Mouse (Mus musculus): ENCODE data around the gene Proser3. TPM values are rescaled to one million over a fixed set of nuclear protein-coding genes. Genes with fewer than 3 reads are reported as not detected.

Gene Proser3
- total and polyA plus RNA-seq, 2 experiments from 2014 or later = 3.3 to 15.2 TPM

DNA sequence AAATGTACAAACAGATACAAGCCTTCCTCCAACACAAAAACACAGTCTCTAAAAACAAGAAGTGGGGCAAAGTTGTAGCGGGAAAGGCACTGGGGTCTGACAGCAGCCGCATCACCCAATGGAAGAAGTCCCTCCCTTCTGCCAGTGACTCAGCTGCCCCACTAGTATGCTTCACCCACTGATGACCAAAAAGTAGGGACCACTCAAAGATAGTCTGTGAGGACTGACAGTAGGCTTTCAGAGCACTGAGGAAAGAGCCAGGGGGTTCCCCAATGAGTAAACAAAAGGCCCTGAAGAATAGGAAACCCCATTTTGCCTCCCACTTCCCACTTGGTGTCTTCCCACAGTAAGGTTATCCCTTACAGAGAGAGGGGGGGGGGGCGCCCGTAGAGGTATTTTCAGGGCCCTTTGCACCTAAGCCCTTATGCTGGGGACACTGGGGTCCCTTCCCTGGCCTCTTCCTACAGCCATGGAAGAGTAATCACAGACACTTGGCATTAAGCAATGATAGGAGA lies 42.5 kb upstream of the Proser3 start:
- Histone ChIP-seq H3K4me1 (ENCODE audit: insufficient read depth, low read length) (no peaks in the 10 kb centered on the region), H3K4me3 (ENCODE audit: low read depth, low read length) (no peak overlapping the region), H3K4me2 (ENCODE audit: low read depth, low read length, poor library complexity, severe bottlenecking) (no peak overlapping the region), H3K27me3 (ENCODE audit: insufficient read depth, low read length) (no peaks in the 10 kb centered on the region), H3K27ac (ENCODE audit: low read depth, low read length) (no peak overlapping the region), H3K36me3 (ENCODE audit: insufficient read depth, low read length) (no peaks in the 10 kb centered on the region), H3K9me3 (ENCODE audit: low read length) (no peaks in the 10 kb centered on the region), H3K9ac (replicated peaks; ENCODE audit: low read length, poor library complexity, severe bottlenecking) (no peak overlapping the region)
- no peak for DNase-seq (ENCODE audit: low spot score)
- 72% methylated on average over 3 of the region's 4 CpGs for WGBS
- no peak for TF ChIP-seq CTCF (IDR thresholded peaks at IDR 0.05)
- no peak for ATAC-seq (ENCODE audit: low FRiP score)

DNA sequence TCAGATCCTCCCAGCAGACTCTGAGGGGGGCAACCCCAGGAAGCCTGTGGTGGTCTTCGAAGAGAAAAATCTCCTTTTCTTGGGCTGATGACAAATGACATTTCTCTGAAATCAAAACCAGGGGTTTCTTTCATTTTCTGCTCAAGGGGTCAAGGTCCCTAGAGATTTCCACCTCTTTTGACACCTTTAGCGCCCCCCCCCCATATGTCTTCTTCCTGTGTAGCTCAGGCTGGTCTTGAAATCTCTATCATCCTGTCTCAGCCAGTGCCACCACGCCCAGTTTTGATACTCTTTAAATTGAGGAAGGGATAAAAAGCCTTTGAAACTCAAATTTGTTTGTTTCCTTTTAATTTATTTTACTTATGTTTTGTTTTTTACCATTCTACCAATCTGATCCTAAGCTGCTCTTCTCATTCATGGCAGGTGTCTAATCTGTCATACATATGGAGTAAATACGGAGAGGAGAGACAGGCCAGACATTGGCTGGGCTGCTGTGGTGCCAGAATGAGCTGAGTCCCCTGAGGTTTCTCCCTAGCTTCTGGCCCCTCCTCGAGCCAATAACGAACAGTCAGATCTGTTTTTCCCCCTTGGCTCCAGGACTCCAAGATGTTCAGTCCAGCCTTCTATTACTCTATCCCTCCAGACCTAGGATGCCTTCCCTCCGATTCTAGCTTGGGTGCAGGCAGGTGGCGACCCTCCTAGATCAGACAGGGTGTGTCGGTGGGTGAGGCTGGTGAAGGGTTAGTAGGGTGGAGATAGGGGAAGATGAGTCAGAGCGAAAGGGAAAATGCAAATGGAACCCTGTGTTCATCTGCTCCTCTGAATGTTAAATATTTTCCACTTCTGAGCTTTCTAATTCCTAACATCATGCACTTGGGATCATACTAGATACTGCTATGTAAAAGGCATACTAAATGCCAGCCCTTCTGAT lies 41.7 kb upstream of the Proser3 start:
- TF ChIP-seq CTCF (IDR thresholded peaks at IDR 0.05) = no peak
- no peaks in the 10 kb centered on the region for H3K27me3 ChIP-seq (ENCODE audit: insufficient read depth, low read length)
- H3K4me2 ChIP-seq (ENCODE audit: low read depth, low read length, poor library complexity, severe bottlenecking) = no peak overlapping the region
- 65% methylated on average over 10 of the region's 10 CpGs for WGBS
- H3K27ac ChIP-seq (ENCODE audit: low read depth, low read length) = no peak overlapping the region
- ATAC-seq (ENCODE audit: low FRiP score) (no peak), DNase-seq (ENCODE audit: low spot score) (no peak)
- H3K9me3 ChIP-seq (ENCODE audit: low read length) = no peaks in the 10 kb centered on the region
- no peak overlapping the region for H3K4me3 ChIP-seq (ENCODE audit: low read depth, low read length)
- H3K4me1 ChIP-seq (ENCODE audit: insufficient read depth, low read length) = no peaks in the 10 kb centered on the region
- H3K9ac ChIP-seq (replicated peaks; ENCODE audit: low read length, poor library complexity, severe bottlenecking) = no peak overlapping the region
- H3K36me3 ChIP-seq (ENCODE audit: insufficient read depth, low read length) = no peaks in the 10 kb centered on the region

DNA sequence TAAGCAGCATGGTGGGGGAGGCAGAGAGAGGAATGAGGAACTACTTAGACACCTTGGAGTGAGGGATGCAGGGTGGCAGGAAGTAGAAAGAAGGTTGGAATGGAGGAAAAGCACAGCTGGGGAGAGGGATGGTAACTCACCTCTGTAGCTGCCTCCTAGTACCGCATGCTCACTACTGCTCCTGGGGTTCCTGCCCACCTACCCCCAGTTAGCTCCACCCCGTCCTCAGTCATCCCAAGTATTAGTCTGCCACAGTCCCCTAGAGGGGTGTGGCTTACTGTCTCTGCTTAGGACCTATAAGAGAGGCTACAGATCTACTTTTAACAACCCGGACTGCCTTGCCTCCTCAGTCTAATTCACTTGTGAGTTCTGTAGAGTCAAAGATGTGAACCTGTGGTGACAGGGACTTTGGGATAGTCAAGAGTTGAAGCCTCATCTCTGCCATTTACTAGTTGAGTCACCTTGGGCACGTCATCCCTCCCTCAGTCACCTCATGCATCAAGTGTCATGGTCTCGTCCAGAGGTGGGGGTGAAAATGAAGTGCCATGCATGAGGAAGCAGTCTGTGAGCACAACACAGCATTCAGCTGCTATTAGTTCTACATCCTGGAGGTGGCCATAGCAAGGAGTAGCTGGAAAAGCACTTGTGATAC lies 40.8 kb upstream of the Proser3 start:
- Histone ChIP-seq H3K4me2 (ENCODE audit: low read depth, low read length, poor library complexity, severe bottlenecking) (no peak overlapping the region), H3K9ac (replicated peaks; ENCODE audit: low read length, poor library complexity, severe bottlenecking) (no peak overlapping the region), H3K27me3 (ENCODE audit: insufficient read depth, low read length) (no peaks in the 10 kb centered on the region), H3K4me3 (ENCODE audit: low read depth, low read length) (no peak overlapping the region), H3K4me1 (ENCODE audit: insufficient read depth, low read length) (no peaks in the 10 kb centered on the region), H3K27ac (ENCODE audit: low read depth, low read length) (no peak overlapping the region), H3K36me3 (ENCODE audit: insufficient read depth, low read length) (no peaks in the 10 kb centered on the region), H3K9me3 (ENCODE audit: low read length) (no peaks in the 10 kb centered on the region)
- DNase-seq (ENCODE audit: low spot score) (no peak), ATAC-seq (ENCODE audit: low FRiP score) (no peak)
- WGBS = 65% methylated on average over 5 of the region's 5 CpGs
- no peak for TF ChIP-seq CTCF (IDR thresholded peaks at IDR 0.05)

DNA sequence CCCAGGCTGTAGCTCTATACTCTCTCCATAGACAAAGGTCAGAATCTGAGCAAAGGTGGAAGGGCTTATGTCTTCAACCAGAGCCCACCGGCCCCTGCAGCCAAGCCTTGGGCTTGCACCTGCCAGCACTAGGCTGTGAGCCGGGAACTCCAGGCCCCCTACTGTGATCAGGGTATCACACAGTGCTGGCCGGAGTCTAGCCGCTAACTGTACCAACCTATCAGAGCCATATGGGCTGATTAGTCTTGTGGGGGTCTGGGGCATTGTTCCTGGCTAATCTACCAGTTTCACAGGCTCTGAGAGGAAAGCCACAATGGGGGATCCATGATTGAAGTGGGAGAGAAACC lies 39.5 kb upstream of the Proser3 start:
- 29% methylated on average over 4 of the region's 4 CpGs for WGBS
- ATAC-seq (ENCODE audit: low FRiP score) (no peak), DNase-seq (ENCODE audit: low spot score) (no peak)
- H3K9me3 ChIP-seq (ENCODE audit: low read length) = no peaks in the 10 kb centered on the region
- H3K4me2 ChIP-seq (ENCODE audit: low read depth, low read length, poor library complexity, severe bottlenecking) = no peak overlapping the region
- peaks cover 9% of the 10 kb centered on the region; the same call in 1 of the 2 replicates for H3K4me1 ChIP-seq (ENCODE audit: insufficient read depth, low read length)
- TF ChIP-seq CTCF (IDR thresholded peaks at IDR 0.05) = no peak
- H3K4me3 ChIP-seq (ENCODE audit: low read depth, low read length) = no peak overlapping the region
- H3K36me3 ChIP-seq (ENCODE audit: insufficient read depth, low read length) = no peaks in the 10 kb centered on the region
- no peak overlapping the region; the same call in 1 of the 2 replicates for H3K9ac ChIP-seq (replicated peaks; ENCODE audit: low read length, poor library complexity, severe bottlenecking)
- H3K27me3 ChIP-seq (ENCODE audit: insufficient read depth, low read length) = no peaks in the 10 kb centered on the region
- no peak overlapping the region for H3K27ac ChIP-seq (ENCODE audit: low read depth, low read length)

DNA sequence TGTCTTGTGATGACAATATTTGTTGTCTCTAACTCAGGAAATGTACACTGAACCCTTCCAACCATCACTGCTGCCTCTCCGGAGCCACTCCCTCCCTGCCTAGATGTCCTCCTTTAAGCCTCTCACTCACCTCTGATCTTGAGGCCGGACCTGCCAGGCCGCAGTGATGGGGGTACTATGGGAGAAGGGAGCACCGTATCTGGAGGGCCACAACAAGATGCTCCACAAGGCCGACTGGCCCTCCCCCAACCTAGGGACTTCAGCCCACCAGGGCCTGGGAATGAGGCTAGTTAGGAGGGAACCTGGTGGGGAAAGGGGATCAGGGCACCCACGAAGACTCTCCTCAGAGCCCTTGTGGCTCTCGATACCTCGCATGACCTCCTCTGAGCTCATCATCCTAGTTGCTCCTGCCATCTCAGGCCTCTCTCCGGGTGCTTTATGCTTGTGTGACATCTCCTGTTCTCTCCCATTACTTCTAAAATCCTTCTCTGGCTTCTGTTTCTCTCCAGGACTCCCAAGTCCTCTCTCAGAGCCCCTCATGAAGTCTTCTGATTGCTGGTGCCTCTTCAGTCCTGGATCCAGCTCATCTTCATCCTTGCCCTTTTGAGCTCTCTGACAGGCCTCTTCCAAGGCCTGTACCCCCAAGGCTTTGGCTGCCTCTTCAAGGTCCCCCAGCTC lies 39.0 kb upstream of the Proser3 start:
- no peak overlapping the region for H3K27ac ChIP-seq (ENCODE audit: low read depth, low read length)
- H3K27me3 ChIP-seq (ENCODE audit: insufficient read depth, low read length) = no peaks in the 10 kb centered on the region
- 89% methylated on average over 9 of the region's 9 CpGs for WGBS
- ATAC-seq (ENCODE audit: low FRiP score) (no peak), DNase-seq (ENCODE audit: low spot score) (no peak)
- H3K36me3 ChIP-seq (ENCODE audit: insufficient read depth, low read length) = peaks cover under 1% of the 10 kb centered on the region; the same call in 1 of the 2 replicates
- peaks cover 9% of the 10 kb centered on the region; the same call in 1 of the 2 replicates for H3K4me1 ChIP-seq (ENCODE audit: insufficient read depth, low read length)
- H3K9me3 ChIP-seq (ENCODE audit: low read length) = no peaks in the 10 kb centered on the region
- no peak overlapping the region for H3K4me2 ChIP-seq (ENCODE audit: low read depth, low read length, poor library complexity, severe bottlenecking)
- H3K4me3 ChIP-seq (ENCODE audit: low read depth, low read length) = no peak overlapping the region
- no peak for TF ChIP-seq CTCF (IDR thresholded peaks at IDR 0.05)
- no peak overlapping the region for H3K9ac ChIP-seq (replicated peaks; ENCODE audit: low read length, poor library complexity, severe bottlenecking)

All from midbrain, postnatal 0 days (tissue).